Mouse (Mus musculus) lung, adult 2 months (tissue): ENCODE results near the gene Rplp2.

Experiments used
- CTCF ChIP-seq: fragments of 200-500 bp; IDR thresholded peaks from 2 replicates; pipeline ENCODE4 v1.5.1; 2011; ENCODE audit warnings: mild to moderate bottlenecking, low read length, control low read depth; ENCODE audit not compliant: insufficient read depth
- POLR2A ChIP-seq: fragments of 200-500 bp; IDR thresholded peaks from 2 replicates; pipeline ENCODE4 v1.6.1; 2011; ENCODE audit warnings: low read depth, mild to moderate bottlenecking, control low read depth, low read length, borderline replicate concordance; ENCODE audit errors: extremely low read depth

- TF ChIP-seq CTCF (no peak), POLR2A (no peak)
Observed at GRCm38 (mm10) chr7:141442199-141442598, 5.0 kb upstream of the Rplp2 start.
